Mouse (Mus musculus) cerebellum, adult 2 months (tissue): ENCODE results near the gene Galnt9. TPM values are rescaled to one million over a fixed set of nuclear protein-coding genes. Genes with fewer than 3 reads are reported as not detected.

Source experiments
- DNase-seq, 2 experiments: peaks; one replicate each; pipeline ENCODE4 v3.0.0; 2021
- H3K27ac ChIP-seq: fragments of 200-500 bp; 2 replicates; pipeline ENCODE4 v1.5.1; 2012; ENCODE audit warnings: low read length, control low read depth, inconsistent platforms; ENCODE audit not compliant: insufficient read depth
- H3K27me3 ChIP-seq: fragments of 200-500 bp; 2 replicates; pipeline ENCODE4 v1.6.1; 2012; ENCODE audit warnings: inconsistent platforms, mild to moderate bottlenecking, low read length, moderate library complexity; ENCODE audit not compliant: control insufficient read depth, insufficient read depth
- H3K4me1 ChIP-seq: fragments of 200-500 bp; 2 replicates; pipeline ENCODE4 v1.6.1; 2011; ENCODE audit warnings: low read length; ENCODE audit not compliant: control insufficient read depth, insufficient read depth
- H3K4me3 ChIP-seq: fragments of 200-500 bp; replicated peaks from 2 replicates; pipeline ENCODE3; 2011; ENCODE audit warnings: mild to moderate bottlenecking, low read depth, low read length, control low read depth; ENCODE audit not compliant: insufficient read depth
- CTCF ChIP-seq: fragments of 200-500 bp; IDR thresholded peaks from 2 replicates; pipeline ENCODE4 v1.5.1; 2011; ENCODE audit warnings: low read depth, mild to moderate bottlenecking, control low read depth, low read length, moderate library complexity, borderline replicate concordance; ENCODE audit not compliant: insufficient read depth
- POLR2A ChIP-seq: fragments of 200-500 bp; IDR thresholded peaks from 2 replicates; pipeline ENCODE4 v1.6.1; 2011; ENCODE audit warnings: low read length, control low read depth, borderline replicate concordance; ENCODE audit not compliant: insufficient read depth
- WGBS: fragments of 180-500 bp; shearing (Covaris S2); methylation state at CpG from one replicate; pipeline ENCODE4 v1.1.7; 2018; 5-methylcytosine and 5-hydroxymethylcytosine counted together
- polyA plus RNA-seq: library from polyadenylated mRNA; depleted of rRNA; stranded (reverse); fragments of >200 nt; gene quantifications from 2 replicates; pipeline ENCODE4 v1.2.3, GENCODE M21; 2012

Galnt9 gene
- polyA plus RNA-seq, 1 experiment = 102 TPM

GRCm38 (mm10) chr5:110595341-110595740, 51.2 kb downstream of the Galnt9 start:
- 93% methylated on average over 10 of the region's 10 CpGs for WGBS
- no peak overlapping the region for H3K27ac ChIP-seq
- TF ChIP-seq CTCF = no peak
- no peak for TF ChIP-seq POLR2A

GRCm38 (mm10) chr5:110596086-110596780, 52.1 kb downstream of the Galnt9 start:
- Histone ChIP-seq H3K27ac (peak overlapping the region; percentile 11; the same call in 1 of the 2 replicates), H3K4me3 (no peak overlapping the region), H3K27me3 (no peaks in the 10 kb centered on the region), H3K4me1 (peaks cover 27% of the 10 kb centered on the region)
- peak; percentile 41 to 58 for DNase-seq
- WGBS = 48% methylated on average over 15 of the region's 15 CpGs
- TF ChIP-seq POLR2A (no peak), CTCF (0 out of 2 replicates have a peak, but pooled peaks have one; percentile 7)

More at GRCm38 (mm10) chr5:110595341-110595740, 51.2 kb downstream of the Galnt9 start:
- Histone ChIP-seq H3K4me3 (no peak overlapping the region), H3K27me3 (no peaks in the 10 kb centered on the region), H3K4me1 (peaks cover 27% of the 10 kb centered on the region)
- DNase-seq = no peak

GRCm38 (mm10) chr5:110597502-110597901, 53.3 kb downstream of the Galnt9 start:
- H3K27me3 ChIP-seq = no peaks in the 10 kb centered on the region
- no peak for TF ChIP-seq POLR2A
- no peak for TF ChIP-seq CTCF
- 29% methylated on average over 2 of the region's 2 CpGs for WGBS
- DNase-seq = no peak
- peaks cover 27% of the 10 kb centered on the region for H3K4me1 ChIP-seq
- H3K4me3 ChIP-seq = no peak overlapping the region
- no peak overlapping the region for H3K27ac ChIP-seq

GRCm38 (mm10) chr5:110598298-110599095, 54.3 kb downstream of the Galnt9 start:
- H3K27me3 ChIP-seq = no peaks in the 10 kb centered on the region
- DNase-seq = no peak
- no peak overlapping the region for H3K4me3 ChIP-seq
- H3K27ac ChIP-seq = peak overlapping the region; percentile 7; the same call in 1 of the 2 replicates
- 15% methylated on average over 12 of the region's 12 CpGs for WGBS
- peaks cover 27% of the 10 kb centered on the region for H3K4me1 ChIP-seq
- no peak for TF ChIP-seq POLR2A

GRCm38 (mm10) chr5:110603016-110603685, 59.0 kb downstream of the Galnt9 start:
- Histone ChIP-seq H3K4me1 (peaks cover 6% of the 10 kb centered on the region; the same call in 1 of the 2 replicates), H3K27me3 (no peaks in the 10 kb centered on the region), H3K27ac (no peak overlapping the region)

GRCm38 (mm10) chr5:110604311-110604710, 60.2 kb downstream of the Galnt9 start:
- Histone ChIP-seq H3K4me1 (peaks cover 3% of the 10 kb centered on the region), H3K27ac (no peak overlapping the region), H3K4me3 (no peak overlapping the region), H3K27me3 (no peaks in the 10 kb centered on the region)
- no peak for DNase-seq
- TF ChIP-seq CTCF (no peak), POLR2A (no peak)
- 80% methylated on average over 2 of the region's 2 CpGs for WGBS

More at GRCm38 (mm10) chr5:110603016-110603685, 59.0 kb downstream of the Galnt9 start:
- no peak for TF ChIP-seq POLR2A
- no peak for TF ChIP-seq CTCF
- no peak for DNase-seq
- H3K4me3 ChIP-seq = no peak overlapping the region
- 81% methylated on average over 7 of the region's 7 CpGs for WGBS

- H3K4me3 ChIP-seq = no peak overlapping the region
- no peak overlapping the region for H3K27ac ChIP-seq
- no peaks in the 10 kb centered on the region for H3K27me3 ChIP-seq
- no peak for DNase-seq
- 54% methylated on average over 5 of the region's 5 CpGs for WGBS
- peaks cover 16% of the 10 kb centered on the region for H3K4me1 ChIP-seq
- TF ChIP-seq POLR2A = no peak
- TF ChIP-seq CTCF = no peak
Measured at GRCm38 (mm10) chr5:110605531-110606221, 61.5 kb downstream of the Galnt9 start.
